Mouse (Mus musculus): ENCODE measurements around the gene Ctdspl.

DNA sequence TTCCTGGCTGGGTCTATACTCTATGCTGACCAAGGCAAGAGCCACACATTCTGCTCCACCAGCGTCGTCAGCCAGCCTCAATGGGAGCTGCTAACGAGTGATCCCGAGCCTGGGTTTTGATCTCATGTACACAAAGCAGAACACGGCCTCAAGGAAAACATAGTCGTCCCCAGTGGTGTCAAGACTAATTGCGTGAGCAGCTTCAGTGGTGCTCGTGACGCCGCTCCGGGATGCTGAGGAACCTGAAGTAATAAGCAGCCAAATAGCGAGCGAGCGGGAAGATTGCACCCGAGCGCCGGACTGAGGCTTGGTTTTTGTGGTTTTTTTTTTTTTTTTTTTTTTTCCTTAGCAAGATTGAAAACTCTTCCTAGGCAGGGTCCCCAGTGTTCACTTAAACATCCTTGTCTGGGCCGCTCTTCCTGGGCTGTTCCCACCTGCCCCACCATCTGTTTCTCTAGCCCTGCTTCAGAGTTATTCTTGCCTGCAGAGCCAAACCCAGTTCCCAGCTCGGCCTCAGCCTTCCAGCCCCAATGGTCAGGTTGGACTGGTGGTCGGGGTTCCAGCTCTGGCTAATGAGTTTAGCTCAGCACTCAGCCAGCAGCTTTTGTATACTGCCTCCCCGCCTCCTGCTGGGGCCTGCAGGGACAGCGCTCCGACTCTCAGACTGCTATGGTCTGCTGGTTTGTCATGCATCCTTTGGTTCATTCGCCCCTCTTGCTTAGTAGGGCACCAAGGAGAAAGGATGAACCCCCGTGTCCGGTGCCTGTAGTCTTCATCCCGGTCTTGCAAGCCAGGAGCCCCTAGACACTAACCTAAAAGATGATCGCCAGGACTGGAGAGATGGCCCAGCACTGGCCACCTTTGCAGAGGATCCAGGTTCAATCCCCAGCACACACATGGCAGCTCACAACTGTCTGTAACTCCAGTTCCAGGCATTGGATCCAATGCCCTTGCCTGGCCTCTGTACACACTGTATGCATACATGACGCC, 108.7 kb downstream of the Ctdspl start:
- TF ChIP-seq USF1 (IDR thresholded peaks at IDR 0.05; ENCODE audit: low read depth), result no peak
- TF ChIP-seq POLR2A (IDR thresholded peaks at IDR 0.05; ENCODE audit: insufficient read length, low read depth), result no peak
- no peak for TF ChIP-seq TCF12 (IDR thresholded peaks at IDR 0.05; ENCODE audit: insufficient read depth, poor library complexity, severe bottlenecking)
- no peak for TF ChIP-seq POLR2AphosphoS2 (IDR thresholded peaks at IDR 0.05; ENCODE audit: insufficient read length, low read depth)
- TF ChIP-seq CEBPB (IDR thresholded peaks at IDR 0.05; ENCODE audit: insufficient read depth, poor library complexity, severe bottlenecking), result no peak
- TF ChIP-seq TCF3 (IDR thresholded peaks at IDR 0.05; ENCODE audit: insufficient read length, low read depth), result no peak
- no peak for TF ChIP-seq MAX (IDR thresholded peaks at IDR 0.05; ENCODE audit: low read depth)
- TF ChIP-seq MYOD1 (IDR thresholded peaks at IDR 0.05; ENCODE audit: control insufficient read depth in 1 of 3, insufficient read length in 2 of 3, low read depth in 2 of 3), result no peak
- TF ChIP-seq MYOG (IDR thresholded peaks at IDR 0.05; ENCODE audit: control insufficient read depth in 1 of 3, insufficient read depth in 1 of 3, insufficient read length in 2 of 3, low read depth in 2 of 3), result no peak
- TF ChIP-seq REST (IDR thresholded peaks at IDR 0.05; ENCODE audit: insufficient read depth, insufficient read length), result no peak
- TF ChIP-seq E2F4 (IDR thresholded peaks at IDR 0.05; ENCODE audit: insufficient read depth), result no peak
- TF ChIP-seq SRF (IDR thresholded peaks at IDR 0.05; ENCODE audit: control insufficient read depth, insufficient read length, low read depth), result no peak

All from myocyte (in vitro differentiated cells).